Comparison of ENCODE assay signal across 19 mouse cellular contexts in genomic region chr11:37650095-37650494, GRCm38 (mm10).
DNase-seq lines count a peak whose midpoint lies in the region; ATAC-seq lines count a peak whose summit lies in the region.
"Had no signal": no experiment of that assay in that cellular context is flagged by ENCODE, and none has a peak within 500 bp of the region (broad histone marks: within the 10 kb centered on the region; RNA-seq: fewer than 3 reads in every experiment).

No protein-coding gene starts in this region.

- no peaks in the 10 kb centered on the region for H3K9me3 ChIP-seq in forebrain, embryonic 13.5 days (replicated peaks)
- H3K9me3 ChIP-seq in forebrain, embryonic 15.5 days: no peaks in the 10 kb centered on the region
- H3K9me3 ChIP-seq in neural tube, embryonic 12.5 days: no peaks in the 10 kb centered on the region
- H3K9me3 ChIP-seq: heart, embryonic 10.5 days; limb, embryonic 15.5 days had no signal

- H3K27me3 ChIP-seq in forebrain, embryonic 13.5 days: no peaks in the 10 kb centered on the region
- H3K27me3 ChIP-seq in forebrain, embryonic 15.5 days: no peaks in the 10 kb centered on the region
- H3K27me3 ChIP-seq in neural tube, embryonic 12.5 days (replicated peaks): no peaks in the 10 kb centered on the region
- H3K27me3 ChIP-seq: limb, embryonic 15.5 days had no signal

- DNase-seq in neural tube, embryonic 10.5 days (ENCODE audit: extremely low spot score, low spot score): no peak
- DNase-seq in mesoderm, embryonic 11.5 days (ENCODE audit: low read depth, low spot score): peak; percentile 26
- DNase-seq in kidney, adult 9 months: no peak
- no peak for DNase-seq in adrenal gland, postnatal 4 days (ENCODE audit: low spot score in 2 of 2)
- DNase-seq: cerebellum, adult 9-10 months; gastrocnemius, adult 2 months; kidney, adult 2 months; kidney, postnatal 14 days; layer of hippocampus, postnatal 36 days; liver, postnatal 0 days; lung, postnatal 10 days; thymus, postnatal 14 days had no signal

- H3K4me2 ChIP-seq in forebrain, embryonic 13.5 days: no peak overlapping the region
- no peak overlapping the region for H3K4me2 ChIP-seq in forebrain, embryonic 15.5 days (replicated peaks)
- H3K4me2 ChIP-seq in neural tube, embryonic 12.5 days (replicated peaks): no peak overlapping the region; the same call in 1 of the 2 replicates
- H3K4me2 ChIP-seq: limb, embryonic 15.5 days had no signal

- no peak overlapping the region for H3K27ac ChIP-seq in forebrain, embryonic 13.5 days
- no peak overlapping the region for H3K27ac ChIP-seq in forebrain, embryonic 15.5 days (replicated peaks)
- no peak overlapping the region for H3K27ac ChIP-seq in neural tube, embryonic 12.5 days
- H3K27ac ChIP-seq: gastrocnemius, adult 2 months; heart, embryonic 10.5 days; layer of hippocampus, adult 2 months; limb, embryonic 15.5 days had no signal

- H3K36me3 ChIP-seq in forebrain, embryonic 13.5 days (ENCODE audit: poor library complexity, severe bottlenecking): no peaks in the 10 kb centered on the region
- H3K36me3 ChIP-seq in forebrain, embryonic 15.5 days: no peaks in the 10 kb centered on the region
- no peaks in the 10 kb centered on the region for H3K36me3 ChIP-seq in neural tube, embryonic 12.5 days
- H3K36me3 ChIP-seq: heart, embryonic 10.5 days; limb, embryonic 15.5 days had no signal

- H3K4me1 ChIP-seq in forebrain, embryonic 13.5 days: no peaks in the 10 kb centered on the region
- no peaks in the 10 kb centered on the region for H3K4me1 ChIP-seq in forebrain, embryonic 15.5 days
- H3K4me1 ChIP-seq in neural tube, embryonic 12.5 days: no peaks in the 10 kb centered on the region
- H3K4me1 ChIP-seq: heart, embryonic 10.5 days; limb, embryonic 15.5 days had no signal

- WGBS in forebrain, embryonic 13.5 days: 64% methylated on average over 11 of the region's 11 CpGs
- 50% methylated on average over 11 of the region's 11 CpGs for WGBS in forebrain, embryonic 15.5 days
- WGBS in neural tube, embryonic 12.5 days: 61% methylated on average over 11 of the region's 11 CpGs

- ATAC-seq in forebrain, embryonic 13.5 days: peak; percentile 24; the same call in 1 of the 2 replicates
- no peak for ATAC-seq in forebrain, embryonic 15.5 days (replicated peaks)
- ATAC-seq in neural tube, embryonic 12.5 days (ENCODE audit: low FRiP score, low read depth): peak; percentile 41; the same call in 1 of the 2 replicates
- ATAC-seq: liver, postnatal 0 days had no signal

- no peak overlapping the region for H3K4me3 ChIP-seq in forebrain, embryonic 13.5 days
- H3K4me3 ChIP-seq in forebrain, embryonic 15.5 days: no peak overlapping the region
- H3K4me3 ChIP-seq in neural tube, embryonic 12.5 days: no peak overlapping the region
- H3K4me3 ChIP-seq: gastrocnemius, adult 2 months; heart, embryonic 10.5 days; layer of hippocampus, adult 2 months; limb, embryonic 15.5 days; myocyte had no signal

- no peak overlapping the region for H3K9ac ChIP-seq in forebrain, embryonic 13.5 days
- H3K9ac ChIP-seq in forebrain, embryonic 15.5 days (replicated peaks): no peak overlapping the region
- no peak overlapping the region for H3K9ac ChIP-seq in neural tube, embryonic 12.5 days
- H3K9ac ChIP-seq: limb, embryonic 15.5 days; liver, postnatal 0 days had no signal
